Mouse (Mus musculus) thymus, postnatal 4 days (tissue): ENCODE measurements at regions not wholly inside any gene's neighbourhood (a gene's known extent, or its start where the extent isn't known, plus 50 kb on each side); places are given as distances from the start of the nearest gene placed in this dataset.

ENCODE experiments used
- DNase-seq: peaks from one replicate; pipeline ENCODE4 v3.0.0; 2021

DNA sequence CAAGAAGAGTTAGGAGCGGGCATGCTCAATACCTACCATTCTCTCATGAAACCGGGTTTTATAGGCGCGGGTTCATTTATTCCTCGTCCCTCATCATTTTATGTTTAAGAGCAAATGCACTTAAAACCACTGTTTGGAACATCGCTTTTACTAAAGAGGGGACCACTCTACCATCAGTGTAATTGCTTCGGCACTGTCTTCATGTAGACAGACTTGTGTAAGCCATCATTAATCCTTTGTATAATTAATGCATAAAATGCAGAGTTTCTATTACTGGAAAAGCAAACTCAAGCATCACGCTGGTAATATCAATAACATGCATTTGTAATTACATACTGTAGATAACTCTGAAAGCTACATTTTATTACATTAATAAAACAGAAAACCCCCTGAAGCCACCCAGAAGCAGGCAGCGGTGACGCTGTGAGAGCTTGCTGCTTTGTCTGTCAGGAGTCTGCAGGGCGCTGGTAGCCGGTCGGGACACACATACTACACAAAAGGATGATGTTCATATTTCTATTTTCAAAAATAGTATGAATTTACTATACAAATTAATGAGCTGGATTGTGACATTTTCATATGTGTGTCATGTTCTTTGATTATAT lies 99.2 kb downstream of the Zfp281 start:
- DNase-seq, result no peak

DNA sequence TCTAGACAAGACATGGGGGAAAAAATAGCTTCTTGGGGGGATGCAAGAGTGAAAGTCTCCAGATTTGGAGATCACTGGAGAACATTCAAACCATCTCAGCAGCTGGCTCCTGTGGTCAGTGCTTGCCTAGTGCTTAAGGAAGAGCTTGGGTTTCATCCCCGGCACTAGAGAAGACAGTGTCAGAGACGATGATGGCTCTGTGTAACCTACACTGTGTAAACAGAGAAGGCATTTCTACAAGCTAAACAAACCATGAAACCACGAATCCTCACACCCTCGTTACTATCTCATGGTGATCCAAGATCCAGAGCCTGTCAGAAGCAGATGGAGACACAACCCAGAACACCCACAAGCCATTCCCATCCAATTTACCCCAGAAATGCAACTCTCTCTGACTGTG lies 100.5 kb downstream of the Zfp281 start:
- DNase-seq, result no peak

DNA sequence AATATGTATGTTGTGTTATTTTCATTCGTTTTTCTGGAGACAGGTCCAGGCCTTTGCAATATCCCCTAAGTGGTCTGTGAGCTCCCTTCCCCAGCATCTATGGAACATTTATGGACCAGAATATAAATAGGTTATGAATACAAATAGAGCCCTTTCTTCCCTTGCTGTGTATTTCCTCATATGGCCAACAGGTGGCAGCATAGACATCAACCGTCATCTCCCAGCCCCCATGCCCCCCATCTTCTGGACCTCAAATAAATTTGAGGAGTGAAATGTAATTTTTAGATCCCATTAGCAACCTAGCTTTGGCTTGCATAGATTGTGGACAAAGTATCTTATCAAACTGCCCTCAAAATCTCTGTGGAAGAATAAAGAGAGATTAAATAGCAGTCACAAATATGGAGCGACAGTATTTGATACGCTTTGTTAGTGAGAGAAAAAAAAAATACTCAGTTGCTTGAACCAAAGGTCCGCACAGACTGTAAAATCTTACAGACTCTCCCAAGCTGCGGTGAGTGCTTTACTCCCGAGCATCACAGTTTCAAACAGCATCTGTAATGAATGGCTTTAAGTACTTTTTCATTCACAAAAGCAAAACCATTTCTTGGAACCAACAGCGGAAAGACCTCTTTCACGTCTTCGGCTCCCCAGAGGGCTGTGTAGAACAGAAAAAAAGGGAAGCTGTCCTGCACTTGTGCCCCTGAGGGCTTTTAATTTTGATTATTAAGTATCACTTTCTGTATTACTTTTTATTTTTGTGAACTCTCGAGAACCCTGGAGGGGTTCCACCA lies 101.6 kb downstream of the Zfp281 start:
- peak; percentile 52 for DNase-seq

DNA sequence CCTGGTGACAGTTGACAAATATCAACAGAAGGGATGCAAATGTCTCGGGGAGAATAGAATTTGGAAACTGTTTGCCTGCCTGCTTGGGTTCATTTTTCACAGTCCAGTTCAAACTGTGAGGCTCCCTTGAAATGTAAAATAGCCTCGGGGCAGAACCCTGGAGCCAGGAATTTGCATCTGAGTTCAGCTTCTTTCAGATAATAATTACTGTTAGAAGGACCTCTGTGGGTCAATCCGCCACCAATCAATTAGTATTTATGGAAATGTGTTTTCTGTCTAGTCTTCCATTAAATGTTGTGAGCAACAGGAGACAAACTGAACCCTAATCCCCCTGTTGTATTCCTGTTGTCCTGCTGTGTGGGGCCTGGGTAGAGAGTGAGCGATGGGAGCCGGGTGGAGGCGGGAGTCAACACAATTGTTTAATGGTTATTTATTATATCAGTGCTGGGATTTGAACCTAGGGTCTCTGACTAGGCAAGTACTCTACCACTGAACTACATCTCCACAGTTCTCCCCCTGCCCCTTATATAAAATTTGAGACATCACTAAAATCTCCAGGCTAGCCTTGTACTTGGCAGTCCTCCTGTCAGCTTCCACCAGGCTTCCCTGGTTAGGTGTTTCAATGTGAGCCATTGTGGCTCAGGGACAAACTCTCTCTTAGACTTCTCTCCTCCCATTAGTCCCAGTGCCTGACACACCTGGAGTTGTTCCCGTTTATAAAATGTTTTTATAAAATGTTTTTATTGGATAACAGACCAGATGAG lies 103.3 kb downstream of the Zfp281 start:
- no peak for DNase-seq

DNA sequence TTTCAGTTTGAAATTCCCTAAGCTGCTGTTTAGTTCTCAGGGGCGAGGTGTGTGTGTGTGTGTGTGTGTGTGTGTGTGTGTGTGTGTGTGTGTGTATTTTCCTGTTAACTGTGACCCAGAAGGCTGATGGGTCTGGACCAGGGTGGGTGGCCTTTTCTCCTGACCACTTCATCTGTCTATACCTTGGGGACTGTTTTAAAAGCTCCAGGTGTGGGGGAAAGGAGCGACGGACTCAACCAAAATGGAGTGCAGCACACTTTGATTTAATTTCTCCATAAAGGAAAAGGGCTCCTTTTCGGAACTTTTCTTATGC lies 103.9 kb downstream of the Zfp281 start:
- no peak for DNase-seq

DNA sequence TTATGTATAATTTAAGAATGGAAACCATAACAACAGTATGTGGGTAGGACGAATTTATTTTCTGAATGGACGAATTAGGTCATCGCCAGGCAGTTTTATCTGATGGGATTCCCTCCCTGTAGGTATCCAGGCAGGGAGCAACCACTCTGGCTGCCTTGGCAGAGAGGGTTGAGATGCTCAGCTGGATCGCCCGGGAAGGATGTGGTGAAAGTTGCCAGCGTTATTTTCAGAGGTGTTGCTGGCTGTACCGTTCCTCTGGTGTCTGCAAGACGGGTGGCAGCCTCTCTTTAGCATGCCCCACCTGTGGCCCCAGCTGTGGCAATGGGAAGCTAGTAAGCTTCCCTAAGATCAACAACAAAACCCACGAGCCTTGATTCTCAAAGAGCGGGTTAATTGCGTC lies 105.9 kb downstream of the Zfp281 start:
- DNase-seq, result peak; percentile 75

DNA sequence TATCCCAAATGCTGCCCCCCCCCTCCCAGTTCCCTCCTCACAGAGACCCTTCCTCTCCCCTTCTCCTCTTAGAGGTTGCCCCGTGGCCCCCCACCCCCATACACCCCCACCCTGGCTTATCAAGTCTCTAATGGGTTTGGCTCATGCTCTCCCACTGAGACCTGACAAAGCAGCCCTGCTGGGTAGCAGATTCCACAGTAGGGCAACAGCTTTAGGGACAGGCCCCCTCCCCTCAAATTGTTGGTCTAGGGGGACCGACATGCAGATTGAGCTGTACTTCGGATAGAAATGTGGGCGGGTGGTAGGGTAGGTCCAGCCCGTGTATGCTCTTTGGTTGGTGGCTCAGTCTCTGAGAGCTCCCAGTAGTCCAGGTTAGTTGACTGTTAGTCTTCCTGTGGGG lies 113.3 kb downstream of the Zfp281 start:
- DNase-seq, result no peak

DNA sequence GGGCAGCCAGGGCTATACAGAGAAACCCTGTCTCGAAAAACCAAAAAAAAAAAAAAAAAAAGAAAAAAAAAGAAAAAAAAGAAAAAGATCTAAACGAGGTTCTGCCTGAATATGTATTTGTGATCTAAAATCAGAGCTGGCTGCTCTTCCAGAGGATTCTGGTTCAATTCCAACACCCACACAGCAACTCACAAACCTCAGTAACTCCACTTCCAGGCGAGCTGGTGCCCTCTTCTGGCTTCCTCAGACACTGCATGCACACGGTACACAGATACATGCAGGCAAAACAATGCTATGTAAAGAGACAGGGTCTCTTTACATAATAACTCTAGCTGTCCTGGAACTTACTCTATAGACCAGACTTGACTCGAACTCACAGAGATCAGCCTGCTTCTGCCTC lies 114.8 kb downstream of the Zfp281 start:
- DNase-seq, result peak; percentile 81

DNA sequence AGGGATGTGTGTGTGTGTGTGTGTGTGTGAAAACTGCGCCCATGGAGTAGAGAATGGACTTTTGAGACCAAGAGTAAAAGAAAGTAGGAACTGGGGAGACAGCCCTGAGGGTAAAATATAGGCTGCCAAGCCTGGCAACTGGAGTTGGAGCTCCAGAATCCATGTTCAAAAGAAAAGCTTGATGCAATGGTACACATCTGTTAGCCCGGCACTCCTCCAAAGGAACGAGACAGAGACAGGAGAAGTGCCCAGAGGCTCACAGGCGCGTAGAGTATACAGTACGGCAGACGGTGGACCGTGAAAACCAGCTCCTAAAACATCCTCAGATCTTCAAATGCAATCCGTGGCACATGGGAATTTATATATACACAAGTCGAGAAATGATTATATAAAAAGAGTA lies 116.4 kb downstream of the Zfp281 start:
- no peak for DNase-seq

DNA sequence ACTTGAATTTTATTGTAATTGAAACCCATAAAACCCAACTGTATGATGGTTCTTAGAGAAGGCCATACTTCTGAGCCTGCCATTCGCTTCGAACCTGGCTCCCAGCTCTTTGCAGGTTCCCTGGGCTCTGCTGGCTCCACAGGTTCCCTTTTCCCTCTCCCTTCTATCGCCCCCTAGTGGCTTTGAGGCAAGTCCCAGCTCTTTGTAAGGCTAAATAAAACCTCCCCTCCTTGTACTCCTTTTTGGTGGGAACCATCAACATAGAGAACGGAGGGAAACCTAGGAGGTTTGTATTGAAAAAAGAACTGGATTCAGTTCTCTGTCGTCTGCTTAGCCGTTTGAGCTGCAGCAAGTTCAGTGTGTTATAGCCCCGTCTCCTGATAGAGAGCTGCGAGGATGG lies 124.5 kb downstream of the Zfp281 start:
- DNase-seq, result peak; percentile 65

DNA sequence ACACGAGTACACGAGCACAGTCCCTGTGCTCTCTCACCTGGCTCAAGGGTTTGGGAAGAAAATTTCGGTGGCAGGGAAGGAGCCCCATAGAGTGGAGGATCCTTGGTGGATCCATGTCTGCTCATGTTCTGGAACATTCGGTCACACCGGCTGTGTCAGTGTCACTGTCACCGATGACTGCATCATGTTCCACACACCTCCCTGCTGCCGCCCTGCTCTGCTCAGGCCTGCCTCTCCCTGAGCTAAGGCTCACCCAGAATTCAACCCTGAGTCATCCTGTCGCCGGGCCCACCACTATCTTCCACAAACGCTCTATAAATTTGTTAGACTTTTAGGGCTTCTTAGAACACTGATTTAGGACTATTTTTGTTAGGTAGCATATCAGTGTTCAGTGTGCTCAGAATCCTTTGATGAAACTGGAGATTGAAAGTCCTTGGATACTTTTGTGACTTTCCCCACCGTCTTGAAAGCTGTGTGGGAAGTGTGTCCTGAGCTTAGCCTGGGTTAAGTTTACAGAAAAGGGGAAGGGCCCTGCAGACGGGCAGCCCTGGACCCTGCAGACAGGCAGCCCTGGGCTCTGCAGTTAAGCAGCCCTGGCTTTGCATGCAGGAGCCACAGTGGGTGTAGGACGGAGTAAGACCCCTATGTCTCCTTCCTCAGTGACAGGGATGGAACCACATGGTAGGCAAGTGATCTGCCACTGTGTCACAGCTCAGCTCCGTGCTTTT lies 126.9 kb downstream of the Zfp281 start:
- DNase-seq, result no peak

DNA sequence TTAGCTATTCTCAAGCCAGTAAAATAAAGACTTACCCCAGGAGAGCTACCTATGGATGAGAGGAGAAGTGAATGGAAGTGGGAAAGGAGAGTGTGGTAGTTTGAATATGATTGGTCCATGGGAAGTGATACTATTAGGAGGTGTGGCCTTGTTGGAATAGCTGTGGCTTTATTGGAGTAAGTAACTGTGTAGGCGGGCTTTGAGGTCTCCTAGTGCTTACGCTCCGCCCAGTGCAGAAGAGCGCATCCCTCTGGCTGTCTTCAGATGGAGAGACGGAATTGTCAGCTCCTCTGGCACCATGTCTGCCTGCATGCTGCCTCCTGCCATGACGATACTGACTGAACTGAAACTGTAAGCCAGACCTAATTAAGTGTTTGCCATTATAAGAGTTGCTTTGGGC lies 129.6 kb downstream of the Zfp281 start:
- no peak for DNase-seq

DNA sequence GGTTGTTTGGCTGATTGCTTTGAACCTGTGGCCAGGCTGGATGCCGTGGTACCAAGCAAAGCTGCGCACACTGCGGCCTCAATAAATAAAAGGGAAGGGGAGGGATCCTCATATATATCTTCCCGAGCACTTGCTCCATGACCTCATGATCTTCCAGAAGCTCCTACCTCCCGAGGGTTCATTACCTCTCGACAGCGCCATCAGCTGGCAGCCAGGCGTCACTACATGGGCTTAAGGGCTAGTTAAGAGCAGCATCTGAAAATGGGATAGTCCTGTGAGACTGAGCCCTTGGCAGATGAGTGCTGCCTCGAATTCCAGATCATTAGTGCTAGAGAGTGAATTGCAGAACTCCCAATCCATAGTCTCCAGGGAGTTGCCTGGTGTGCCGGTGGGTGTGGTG lies 134.0 kb downstream of the Zfp281 start:
- DNase-seq, result no peak

DNA sequence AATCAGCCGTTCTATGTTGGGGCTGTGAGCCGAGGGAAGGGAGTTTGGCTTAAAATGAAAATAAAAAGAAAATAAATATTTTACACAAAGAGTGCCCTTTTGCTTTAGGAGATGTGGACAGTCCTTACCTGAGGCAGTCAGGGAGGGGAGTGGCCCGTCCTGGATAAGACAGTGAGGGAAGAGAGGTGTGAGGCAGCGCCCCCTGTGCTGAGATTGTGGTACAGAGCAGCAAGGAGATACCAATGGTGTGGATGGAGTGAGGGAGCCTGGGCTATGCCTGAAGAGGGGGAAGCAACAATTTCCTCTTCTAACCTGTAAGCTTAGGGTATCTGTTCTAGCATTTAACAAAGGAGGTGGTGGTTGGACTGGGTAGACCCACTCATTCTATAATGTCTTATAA lies 134.5 kb downstream of the Zfp281 start:
- DNase-seq, result no peak

DNA sequence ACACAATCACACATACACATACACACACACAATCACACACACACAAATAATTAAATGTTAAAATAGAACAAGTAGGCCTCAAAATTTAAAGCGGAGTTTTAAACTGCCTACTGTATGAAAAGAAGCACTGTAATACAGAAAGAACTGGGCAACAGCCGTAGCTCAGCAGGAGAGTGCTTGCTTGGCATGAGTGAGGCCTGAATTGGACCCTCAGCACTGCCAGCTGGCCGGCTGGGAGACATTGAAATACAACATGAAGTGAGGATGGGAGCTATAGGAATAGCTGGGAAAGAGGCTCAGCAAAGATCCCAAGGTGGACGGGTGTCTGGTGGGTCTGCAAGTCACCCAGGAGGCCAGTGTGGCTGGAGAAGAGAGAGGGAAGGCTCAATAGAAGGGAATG lies 136.8 kb downstream of the Zfp281 start:
- DNase-seq, result no peak

DNA sequence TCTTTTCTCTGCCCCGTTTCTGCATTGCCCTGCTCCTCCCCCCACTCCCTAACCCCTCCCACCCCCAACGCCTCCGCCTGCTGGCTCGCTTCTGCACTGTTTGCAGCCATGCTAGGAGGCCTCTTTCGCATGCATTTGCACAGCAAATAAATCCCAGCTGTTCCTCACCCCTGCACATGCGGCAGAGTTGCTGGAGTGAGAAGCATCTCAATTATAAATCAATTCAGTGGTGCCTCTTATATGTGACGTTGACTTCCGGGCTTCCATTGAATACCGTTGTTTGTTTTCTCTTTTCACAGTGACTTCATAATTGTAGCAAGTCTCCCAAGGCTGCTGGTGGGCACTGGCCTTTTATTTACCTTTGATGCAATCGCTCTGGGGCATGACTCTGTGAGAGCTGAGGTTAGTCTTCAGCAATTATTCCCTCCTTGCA lies 144.3 kb downstream of the Zfp281 start:
- DNase-seq, result peak; percentile 40

DNA sequence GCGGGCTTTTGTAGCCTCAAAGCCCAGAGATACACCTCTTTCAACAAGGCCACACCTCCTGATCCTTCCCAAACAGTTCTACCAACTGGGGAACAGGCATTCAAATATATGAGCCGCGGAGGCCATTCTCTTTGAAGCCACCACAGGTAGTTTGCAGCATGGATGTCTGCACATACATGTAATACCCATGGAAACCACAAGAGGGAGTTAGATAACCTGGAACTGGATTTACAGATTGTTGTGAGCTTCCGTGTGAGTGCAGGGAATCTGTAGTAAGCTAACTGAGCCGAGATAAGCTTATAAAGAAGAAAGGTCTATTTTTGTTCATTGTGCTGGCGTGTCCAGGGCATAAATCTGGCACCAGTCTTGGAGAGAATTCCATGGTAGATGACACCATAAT lies 149.0 kb downstream of the Zfp281 start:
- DNase-seq, result no peak

DNA sequence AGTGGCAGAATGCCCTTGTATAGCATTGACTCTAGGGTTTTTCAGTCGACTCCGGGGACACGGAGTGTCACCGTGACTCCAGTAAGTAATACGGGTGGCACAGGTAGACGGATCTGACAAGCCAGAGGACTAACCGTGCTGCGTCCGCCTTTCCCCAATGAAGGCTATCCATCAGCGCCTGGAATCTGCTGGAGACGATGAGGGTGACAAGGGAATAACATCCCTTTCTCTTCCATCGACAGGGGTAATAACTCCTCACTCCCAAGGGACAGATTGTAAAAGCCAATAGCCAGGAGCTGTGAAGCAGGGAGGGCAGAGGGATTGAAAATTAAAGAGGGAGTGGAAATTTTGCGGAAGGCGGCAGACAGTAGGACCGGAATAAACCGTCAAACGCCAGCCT lies 151.5 kb downstream of the Zfp281 start:
- DNase-seq, result no peak

DNA sequence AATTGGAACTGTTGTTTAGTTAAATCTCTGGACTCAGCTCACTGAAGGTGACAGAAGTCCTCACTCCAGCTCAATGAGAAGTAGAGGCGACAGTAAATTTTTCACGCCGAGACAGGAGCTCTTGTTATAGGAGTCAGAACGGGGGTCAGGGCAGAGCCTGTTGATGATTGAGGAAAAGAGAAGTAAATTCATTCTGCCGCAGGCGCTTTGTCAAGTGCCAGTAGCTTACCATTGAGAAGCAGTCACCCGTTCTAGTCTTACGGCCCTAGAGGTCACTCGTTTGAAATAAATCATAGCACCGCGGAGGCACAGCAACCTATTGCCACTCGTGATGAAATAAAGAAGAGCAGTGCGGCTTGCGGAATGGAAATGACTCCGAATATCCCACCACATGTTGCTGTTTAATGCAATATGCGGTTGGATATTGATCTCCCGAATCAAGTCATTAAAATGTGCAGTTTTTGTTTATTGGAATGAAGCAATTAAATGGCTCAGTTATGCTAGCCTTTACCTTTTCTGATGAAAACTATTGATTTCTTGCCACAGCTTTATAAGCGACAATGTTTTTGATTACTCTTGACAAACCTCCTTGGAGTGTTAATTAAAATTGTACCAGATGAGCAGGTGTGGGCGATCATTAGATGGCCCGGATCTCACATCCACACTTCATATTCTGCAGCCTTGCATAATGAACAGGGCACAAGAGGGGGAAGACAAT lies 152.7 kb downstream of the Zfp281 start:
- no peak for DNase-seq

DNA sequence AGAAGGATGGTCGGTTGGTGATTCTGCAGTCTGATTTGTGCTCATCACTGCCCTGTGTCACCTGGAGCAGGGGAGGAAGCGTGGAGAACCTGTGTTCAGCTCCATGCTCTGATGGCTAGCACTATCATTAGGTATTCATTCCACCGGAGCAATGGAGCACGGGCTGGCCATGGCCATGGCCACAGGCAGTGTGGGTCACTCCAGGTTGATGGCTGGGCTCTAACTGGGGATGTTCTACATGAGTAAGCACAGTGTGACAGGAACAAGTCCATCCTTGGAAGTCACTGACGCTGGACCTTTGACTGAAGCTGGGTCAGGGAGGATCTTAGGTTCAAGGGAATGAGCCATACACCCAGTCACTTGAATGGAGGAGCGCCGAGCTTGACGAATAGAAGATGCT lies 154.7 kb downstream of the Zfp281 start:
- no peak for DNase-seq

DNA sequence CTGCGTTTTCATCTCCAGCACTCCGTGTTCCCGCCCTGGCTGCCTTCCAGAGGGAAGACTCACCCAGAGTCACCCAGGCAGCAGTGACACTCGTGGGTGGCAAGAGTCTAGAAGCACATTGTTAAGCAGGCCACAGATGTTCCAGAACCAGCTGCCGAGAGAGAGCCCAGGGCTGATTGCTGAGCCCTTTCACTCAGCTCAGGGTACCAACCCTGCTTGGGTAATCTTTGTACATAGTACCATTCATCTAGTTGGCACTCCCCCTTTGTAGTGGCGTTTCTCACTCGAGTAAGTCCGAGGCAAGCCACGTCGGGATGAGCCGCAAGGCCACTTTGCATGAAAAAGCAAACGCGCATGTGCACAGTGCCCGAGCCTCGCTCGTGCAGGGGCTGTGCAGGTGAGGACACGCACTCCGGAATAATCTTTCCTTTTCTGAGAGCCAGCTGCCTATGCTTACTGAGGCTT lies 156.9 kb downstream of the Zfp281 start:
- DNase-seq, result no peak

DNA sequence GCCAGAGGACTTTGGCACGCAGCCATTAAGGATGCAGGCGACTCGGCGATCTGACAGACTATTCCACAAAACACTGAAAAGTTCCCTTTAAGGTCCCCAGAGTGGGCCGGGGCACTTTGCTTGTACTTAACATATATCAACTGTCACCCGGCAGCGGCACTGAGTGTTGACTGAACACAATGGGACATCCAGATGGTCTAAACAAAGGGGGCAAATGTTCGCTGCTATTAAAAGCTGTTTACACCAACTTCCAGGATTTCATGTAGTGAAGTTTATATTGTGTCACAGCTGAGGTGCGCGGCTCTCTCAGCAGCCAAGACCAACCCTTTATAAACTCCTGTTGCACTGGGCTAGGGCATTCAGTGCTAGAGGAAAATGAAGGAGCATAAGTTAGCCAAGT lies 157.6 kb downstream of the Zfp281 start:
- DNase-seq, result no peak

DNA sequence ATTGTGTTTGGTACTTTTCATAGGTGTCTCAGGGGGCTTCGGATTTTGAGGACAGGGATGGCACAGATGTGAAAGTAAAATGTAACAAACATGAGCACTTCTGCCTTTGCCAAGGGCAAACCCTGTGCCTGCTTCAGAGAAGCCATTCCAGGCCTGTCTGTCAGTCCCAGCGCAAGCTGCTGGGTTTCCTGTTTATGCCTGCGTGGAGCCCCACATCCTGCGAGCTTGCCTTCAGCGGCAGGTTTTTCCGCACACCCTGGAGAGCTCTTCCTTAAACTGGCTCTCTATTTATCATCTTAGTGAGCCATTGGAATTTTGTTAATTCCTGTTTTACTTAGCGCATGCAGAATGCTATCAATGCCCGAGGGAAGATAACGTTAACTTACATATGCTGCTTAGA lies 159.5 kb downstream of the Zfp281 start:
- peak; percentile 34 for DNase-seq
